Mouse (Mus musculus) heart, embryonic 12.5 days (tissue): ENCODE measurements around the gene Vcp. TPM values are rescaled to one million over a fixed set of nuclear protein-coding genes. Genes with fewer than 3 reads are reported as not detected.

Source experiments
- ATAC-seq: fragments of 200-750 bp; cut with Nextera tagmentation; 2 replicates; pipeline ENCODE4 v1.8.0; 2017; ENCODE audit warnings: moderate TSS enrichment, moderate library complexity; ENCODE audit not compliant: insufficient number of reproducible peaks, low FRiP score
- H3K27ac ChIP-seq: fragments of 300-500 bp; sonication (generic); 2 replicates; pipeline ENCODE4 v1.5.1; 2016; ENCODE audit warnings: mild to moderate bottlenecking, moderate library complexity; ENCODE audit not compliant: poor library complexity, severe bottlenecking
- H3K27me3 ChIP-seq: fragments of 300-500 bp; sonication (generic); replicated peaks from 2 replicates; pipeline ENCODE4 v1.6.1; 2016; ENCODE audit warnings: mild to moderate bottlenecking, moderate library complexity
- H3K36me3 ChIP-seq: fragments of 300-500 bp; sonication (generic); 2 replicates; pipeline ENCODE4 v1.6.1; 2016; ENCODE audit warnings: mild to moderate bottlenecking, moderate library complexity
- H3K4me1 ChIP-seq: fragments of 300-500 bp; sonication (generic); replicated peaks from 2 replicates; pipeline ENCODE4 v1.6.1; 2016; ENCODE audit warnings: mild to moderate bottlenecking
- H3K4me2 ChIP-seq: fragments of 300-500 bp; sonication (generic); 2 replicates; pipeline ENCODE4 v1.6.1; 2016; ENCODE audit warnings: mild to moderate bottlenecking, moderate library complexity
- H3K4me3 ChIP-seq: fragments of 300-500 bp; sonication (generic); 2 replicates; pipeline ENCODE4 v1.5.1; 2016; ENCODE audit warnings: mild to moderate bottlenecking
- H3K9ac ChIP-seq: fragments of 300-500 bp; sonication (generic); 2 replicates; pipeline ENCODE4 v1.6.1; 2016; ENCODE audit warnings: mild to moderate bottlenecking, moderate library complexity
- H3K9me3 ChIP-seq: fragments of 300-500 bp; sonication (generic); replicated peaks from 2 replicates; pipeline ENCODE4 v1.6.1; 2016; ENCODE audit warnings: mild to moderate bottlenecking, moderate library complexity
- WGBS: fragments of 180-500 bp; shearing (Covaris S2); methylation state at CpG from one replicate; pipeline ENCODE4 v1.1.7; 2016; 5-methylcytosine and 5-hydroxymethylcytosine counted together
- polyA plus RNA-seq: library from polyadenylated mRNA; unstranded; fragments of >200 nt; fragmentation: Nextera tagmentation; extraction: Ambion mirVana; gene quantifications from 2 replicates; pipeline ENCODE4 v1.2.1, GENCODE M21; 2016

Gene Vcp
- polyA plus RNA-seq, 1 experiment from 2014 or later: 568 TPM

GRCm38 (mm10) chr4:42969304-42969703, 31.0 kb downstream of the Vcp start, which contains the start of gene 1700022I11Rik:
Gene 1700022I11Rik, plus strand, starts transcription at chr4:42969604.
- H3K4me3 ChIP-seq: no peak within 1 kb of the TSS
- no peaks in the 10 kb centered on the region for H3K36me3 ChIP-seq
- no peaks in the 10 kb centered on the region for H3K9me3 ChIP-seq
- H3K27ac ChIP-seq: no peak within 1 kb of the TSS
- ATAC-seq: no peak
- 83% methylated on average over 4 of the region's 4 CpGs for WGBS
- no peak within 1 kb of the TSS for H3K9ac ChIP-seq
- no peaks in the 10 kb centered on the region for H3K27me3 ChIP-seq
- H3K4me1 ChIP-seq: peaks cover 21% of the 10 kb centered on the region
- no peak within 1 kb of the TSS for H3K4me2 ChIP-seq

DNA sequence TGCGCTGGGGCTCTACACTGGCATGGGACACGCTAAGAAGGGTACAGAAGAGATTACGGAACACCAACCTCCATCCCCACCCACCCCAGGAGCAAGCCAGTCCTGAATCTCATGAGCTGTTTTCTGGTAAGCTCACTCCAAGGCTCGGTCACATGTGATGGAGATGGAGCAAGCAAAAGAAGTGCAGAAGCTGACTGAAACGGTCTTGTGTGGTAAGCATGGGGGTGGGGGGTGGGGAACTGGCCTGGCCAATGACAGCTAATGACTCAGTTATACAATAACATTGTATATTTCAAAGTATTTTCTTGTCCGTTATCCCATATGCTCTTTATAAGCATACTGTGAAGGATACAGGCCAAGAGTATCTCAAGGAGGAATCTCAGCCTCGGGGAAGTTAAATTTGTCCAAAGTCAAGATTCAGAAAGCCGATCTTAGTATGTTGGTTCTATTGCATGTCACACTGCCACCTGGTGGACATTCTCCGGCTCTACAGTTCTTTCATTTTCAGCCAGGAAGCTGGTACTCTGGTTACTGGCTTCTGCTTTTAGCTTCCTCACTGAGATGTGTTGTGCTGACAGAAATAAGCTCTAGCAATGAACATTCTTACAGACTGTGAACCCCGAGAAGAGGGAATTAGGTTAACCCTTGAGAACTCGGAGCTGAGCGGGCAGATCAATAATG, 35.1 kb downstream of the Vcp start:
- Histone ChIP-seq H3K4me2 (peak overlapping the region; percentile 48), H3K27ac (no peak overlapping the region), H3K4me1 (peaks cover 15% of the 10 kb centered on the region), H3K36me3 (no peaks in the 10 kb centered on the region), H3K9ac (no peak overlapping the region), H3K27me3 (no peaks in the 10 kb centered on the region), H3K9me3 (0 out of 2 replicates have a peak, but pooled peaks cover 2% of the 10 kb centered on the region), H3K4me3 (peak overlapping the region; percentile 17; the same call in 1 of the 2 replicates)
- ATAC-seq: no peak
- WGBS: 17% methylated on average over 12 of the region's 12 CpGs

DNA sequence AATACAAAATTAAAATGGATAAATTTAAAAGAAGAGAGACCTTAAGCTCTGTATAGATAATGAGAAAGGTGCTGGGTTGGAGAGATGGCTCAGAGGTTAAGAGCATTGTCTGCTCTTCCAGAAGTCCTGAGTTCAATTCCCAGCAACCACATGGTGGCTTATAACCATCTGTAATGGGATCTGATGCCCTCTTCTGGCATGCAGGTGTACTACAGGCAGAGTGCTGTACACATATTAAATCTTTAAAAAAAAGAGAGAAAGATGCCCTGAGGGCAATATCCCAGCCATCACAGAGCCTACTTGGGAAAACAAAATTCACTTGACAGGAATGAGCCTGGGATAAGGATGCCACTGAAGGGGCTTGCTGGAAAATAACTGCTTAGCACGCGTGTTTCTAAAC, 36.8 kb downstream of the Vcp start:
- H3K36me3 ChIP-seq: no peaks in the 10 kb centered on the region
- H3K27ac ChIP-seq: peak overlapping the region; percentile 54; the same call in 1 of the 2 replicates
- no peaks in the 10 kb centered on the region for H3K27me3 ChIP-seq
- 0 out of 2 replicates have a peak, but pooled peaks cover 2% of the 10 kb centered on the region for H3K9me3 ChIP-seq
- H3K4me3 ChIP-seq: no peak overlapping the region
- H3K4me1 ChIP-seq: peaks cover 32% of the 10 kb centered on the region
- H3K9ac ChIP-seq: no peak overlapping the region
- no peak for ATAC-seq
- WGBS: 69% methylated on average over 2 of the region's 2 CpGs
- no peak overlapping the region for H3K4me2 ChIP-seq

DNA sequence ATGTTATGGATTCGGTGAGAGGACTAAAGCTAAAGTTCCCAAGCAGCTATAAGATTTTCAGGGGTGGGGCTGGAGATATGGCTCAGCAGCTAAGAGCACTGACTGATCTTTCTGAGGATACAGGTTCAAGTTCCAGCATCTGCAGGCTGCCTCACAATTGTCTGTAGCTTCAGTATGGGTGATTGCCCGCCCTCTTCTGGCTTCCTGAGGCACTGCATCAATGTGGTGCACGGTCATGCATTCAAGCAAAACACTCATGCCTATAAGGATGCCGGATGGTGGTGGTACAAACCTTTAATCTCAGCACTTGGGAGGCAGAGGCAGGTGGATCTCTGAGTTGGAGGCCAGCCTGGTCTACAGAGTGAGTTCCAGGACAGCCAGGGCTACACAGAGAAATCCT, 38.7 kb downstream of the Vcp start:
- no peak overlapping the region for H3K27ac ChIP-seq
- H3K9ac ChIP-seq: no peak overlapping the region
- WGBS: 28% methylated on average over 4 of the region's 4 CpGs
- peaks cover 43% of the 10 kb centered on the region for H3K4me1 ChIP-seq
- H3K9me3 ChIP-seq: 0 out of 2 replicates have a peak, but pooled peaks cover 2% of the 10 kb centered on the region
- no peak overlapping the region for H3K4me3 ChIP-seq
- no peak overlapping the region for H3K4me2 ChIP-seq
- no peak for ATAC-seq
- peaks cover 18% of the 10 kb centered on the region for H3K36me3 ChIP-seq
- no peaks in the 10 kb centered on the region for H3K27me3 ChIP-seq

- 0 out of 2 replicates have a peak, but pooled peaks cover 2% of the 10 kb centered on the region for H3K9me3 ChIP-seq
- no peak for ATAC-seq
- H3K4me1 ChIP-seq: peaks cover 39% of the 10 kb centered on the region
- H3K27ac ChIP-seq: peak overlapping the region; percentile 72
- H3K4me3 ChIP-seq: no peak overlapping the region
- H3K36me3 ChIP-seq: peaks cover 26% of the 10 kb centered on the region
- no peak overlapping the region for H3K9ac ChIP-seq
- peak overlapping the region; percentile 14; the same call in 1 of the 2 replicates for H3K4me2 ChIP-seq
- H3K27me3 ChIP-seq: no peaks in the 10 kb centered on the region
- WGBS: 77% methylated on average over 4 of the region's 4 CpGs
Observed at GRCm38 (mm10) chr4:42959382-42959781, 40.9 kb downstream of the Vcp start.

DNA sequence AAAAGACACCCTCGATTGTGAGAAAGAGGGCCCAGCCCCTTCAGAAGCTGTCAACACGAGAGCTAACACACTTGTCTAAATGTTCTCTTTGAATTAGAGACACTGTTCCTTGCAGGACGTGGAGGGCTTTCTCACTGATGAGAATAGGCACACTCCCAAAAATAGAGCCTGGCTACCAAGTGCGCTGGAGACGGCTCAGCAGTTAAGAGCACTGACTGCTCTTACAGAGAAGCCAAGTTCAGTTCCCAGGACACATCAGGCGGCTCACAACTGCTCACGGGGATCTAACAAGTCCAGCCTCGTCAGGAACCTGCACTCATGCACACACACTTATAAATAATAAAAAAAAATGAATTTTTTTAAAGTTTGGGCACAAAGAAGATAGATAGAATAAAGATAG, 41.4 kb downstream of the Vcp start:
- peaks cover 39% of the 10 kb centered on the region for H3K4me1 ChIP-seq
- peak overlapping the region; percentile 72 for H3K27ac ChIP-seq
- 0 out of 2 replicates have a peak, but pooled peaks cover 2% of the 10 kb centered on the region for H3K9me3 ChIP-seq
- H3K4me3 ChIP-seq: no peak overlapping the region
- 34% methylated on average over 8 of the region's 8 CpGs for WGBS
- H3K36me3 ChIP-seq: peaks cover 26% of the 10 kb centered on the region
- peak; percentile 16; the same call in 1 of the 2 replicates for ATAC-seq
- no peaks in the 10 kb centered on the region for H3K27me3 ChIP-seq
- no peak overlapping the region for H3K9ac ChIP-seq
- peak overlapping the region; percentile 14; the same call in 1 of the 2 replicates for H3K4me2 ChIP-seq

DNA sequence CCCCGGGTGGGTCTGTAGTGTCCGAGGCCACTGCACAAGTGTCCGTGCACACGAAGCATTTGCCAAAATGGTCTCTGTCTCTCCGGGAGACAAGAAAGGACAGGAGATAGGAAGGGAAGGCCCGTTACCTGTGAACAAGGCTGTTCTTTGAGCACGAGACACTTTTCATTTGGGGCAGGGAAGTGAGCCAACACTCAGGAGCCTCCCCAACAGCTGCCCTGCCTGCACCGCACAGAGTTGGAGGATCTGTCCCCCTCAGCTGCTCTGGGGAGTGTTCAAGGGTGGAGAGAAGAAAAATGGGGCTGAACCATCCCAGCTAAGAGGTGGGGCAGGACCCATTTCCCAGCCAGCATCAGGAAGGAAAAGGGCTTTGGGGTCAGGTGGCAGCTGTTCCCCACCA, 42.3 kb downstream of the Vcp start:
- Histone ChIP-seq H3K27me3 (no peaks in the 10 kb centered on the region), H3K4me3 (no peak overlapping the region), H3K9ac (peak overlapping the region; percentile 39; the same call in 1 of the 2 replicates), H3K36me3 (peaks cover 29% of the 10 kb centered on the region), H3K4me2 (no peak overlapping the region), H3K27ac (peak overlapping the region; percentile 72), H3K9me3 (0 out of 2 replicates have a peak, but pooled peaks cover 2% of the 10 kb centered on the region), H3K4me1 (peaks cover 49% of the 10 kb centered on the region)
- 74% methylated on average over 8 of the region's 8 CpGs for WGBS
- ATAC-seq: no peak

DNA sequence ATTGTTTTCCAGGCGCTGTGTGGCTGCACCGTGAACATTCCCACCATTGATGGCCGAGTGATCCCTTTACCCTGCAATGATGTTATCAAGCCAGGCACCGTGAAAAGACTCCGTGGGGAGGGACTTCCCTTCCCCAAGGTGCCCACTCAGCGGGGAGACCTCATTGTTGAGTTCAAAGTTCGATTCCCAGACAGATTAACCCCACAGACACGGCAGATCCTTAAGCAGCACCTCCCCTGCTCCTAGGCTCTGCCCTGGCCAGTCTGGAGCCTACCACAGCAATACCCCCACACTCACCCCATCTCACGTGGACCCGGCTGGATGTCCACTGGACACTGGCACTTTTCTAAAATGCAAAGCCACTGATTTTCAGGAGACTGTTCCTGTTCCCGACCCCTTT, 43.0 kb downstream of the Vcp start:
- peaks cover 56% of the 10 kb centered on the region for H3K4me1 ChIP-seq
- no peaks in the 10 kb centered on the region for H3K27me3 ChIP-seq
- H3K4me3 ChIP-seq: no peak overlapping the region
- H3K9me3 ChIP-seq: no peaks in the 10 kb centered on the region
- H3K27ac ChIP-seq: no peak overlapping the region
- peak overlapping the region; percentile 39; the same call in 1 of the 2 replicates for H3K9ac ChIP-seq
- no peak overlapping the region for H3K4me2 ChIP-seq
- H3K36me3 ChIP-seq: peaks cover 29% of the 10 kb centered on the region
- 80% methylated on average over 11 of the region's 11 CpGs for WGBS
- ATAC-seq: no peak

GRCm38 (mm10) chr4:42956581-42956980, 43.7 kb downstream of the Vcp start:
- WGBS: 88% methylated on average over 17 of the region's 17 CpGs
- ATAC-seq: no peak
- H3K4me2 ChIP-seq: no peak overlapping the region
- no peak overlapping the region for H3K27ac ChIP-seq
- peaks cover 29% of the 10 kb centered on the region for H3K36me3 ChIP-seq
- H3K9me3 ChIP-seq: no peaks in the 10 kb centered on the region
- no peaks in the 10 kb centered on the region for H3K27me3 ChIP-seq
- H3K4me3 ChIP-seq: no peak overlapping the region
- no peak overlapping the region for H3K9ac ChIP-seq
- H3K4me1 ChIP-seq: peaks cover 63% of the 10 kb centered on the region

DNA sequence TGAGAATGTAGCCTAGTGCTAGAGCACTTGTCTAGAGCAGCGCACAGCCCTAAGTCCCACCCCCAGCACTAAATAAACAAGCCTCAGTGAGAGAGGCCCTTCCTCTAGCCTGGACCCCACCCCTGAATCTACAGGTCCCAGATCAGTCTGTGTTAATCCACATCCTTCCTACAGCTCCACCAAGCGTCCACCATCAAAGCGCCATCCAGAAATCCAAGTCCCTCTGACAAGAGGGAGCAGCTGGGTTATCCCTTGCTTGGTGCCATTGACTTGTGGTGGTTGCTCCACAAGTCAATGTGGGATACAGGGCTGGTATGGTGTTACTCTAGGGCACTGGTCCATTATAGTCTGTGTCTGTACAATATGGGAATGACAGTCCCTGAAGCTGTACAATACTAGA, 45.1 kb downstream of the Vcp start:
- H3K4me1 ChIP-seq: peaks cover 74% of the 10 kb centered on the region
- WGBS: 92% methylated on average over 3 of the region's 3 CpGs
- peak overlapping the region; percentile 98; the same call in 1 of the 2 replicates for H3K27ac ChIP-seq
- no peak for ATAC-seq
- no peak overlapping the region; the same call in 1 of the 2 replicates for H3K9ac ChIP-seq
- no peak overlapping the region for H3K4me3 ChIP-seq
- peaks cover 29% of the 10 kb centered on the region for H3K36me3 ChIP-seq
- no peaks in the 10 kb centered on the region for H3K9me3 ChIP-seq
- H3K4me2 ChIP-seq: no peak overlapping the region
- no peaks in the 10 kb centered on the region for H3K27me3 ChIP-seq

- no peaks in the 10 kb centered on the region for H3K9me3 ChIP-seq
- H3K4me1 ChIP-seq: peaks cover 65% of the 10 kb centered on the region
- H3K27me3 ChIP-seq: no peaks in the 10 kb centered on the region
- no peak for ATAC-seq
- WGBS: 9% methylated on average over 10 of the region's 10 CpGs
- H3K4me2 ChIP-seq: peak overlapping the region; percentile 55
- peak overlapping the region; percentile 98 for H3K27ac ChIP-seq
- peaks cover 29% of the 10 kb centered on the region for H3K36me3 ChIP-seq
- no peak overlapping the region for H3K4me3 ChIP-seq
- H3K9ac ChIP-seq: peak overlapping the region; percentile 62
Observed at GRCm38 (mm10) chr4:42954297-42954696, 46.0 kb downstream of the Vcp start.
